Mouse (Mus musculus): ENCODE measurements around the gene Mtx3.
"Not testable (repeated sequence)": the region's sequence is repeated elsewhere in the genome, so short reads cannot be mapped to it uniquely, and the experiment has no call there.

Gene Mtx3

GRCm38 (mm10) chr13:92844586-92845221, at the start of gene Mtx3:
Gene Mtx3 (plus strand): TSS chr13:92844760.
- peak; percentile 82 for DNase-seq

- no peak for DNase-seq
Measured at GRCm38 (mm10) chr13:92798830-92799229, 45.7 kb upstream of the Mtx3 start.

GRCm38 (mm10) chr13:92799306-92799925, 45.1 kb upstream of the Mtx3 start:
- no peak for DNase-seq

GRCm38 (mm10) chr13:92806785-92807184, 37.8 kb upstream of the Mtx3 start:
- DNase-seq = no peak

GRCm38 (mm10) chr13:92807849-92808248, 36.7 kb upstream of the Mtx3 start:
- no peak for DNase-seq

GRCm38 (mm10) chr13:92810592-92810991, 34.0 kb upstream of the Mtx3 start:
- DNase-seq = not testable (repeated sequence)

GRCm38 (mm10) chr13:92816329-92816728, 28.2 kb upstream of the Mtx3 start:
- DNase-seq = no peak

GRCm38 (mm10) chr13:92817357-92817756, 27.2 kb upstream of the Mtx3 start:
- DNase-seq = no peak

GRCm38 (mm10) chr13:92828820-92829219, 15.7 kb upstream of the Mtx3 start:
- no peak for DNase-seq

GRCm38 (mm10) chr13:92833162-92833561, 11.4 kb upstream of the Mtx3 start:
- no peak for DNase-seq

- no peak for DNase-seq
Measured at GRCm38 (mm10) chr13:92846438-92846837, 1.9 kb downstream of the Mtx3 start.

GRCm38 (mm10) chr13:92847336-92847735, 2.8 kb downstream of the Mtx3 start:
- no peak for DNase-seq

- no peak for DNase-seq
Measured at GRCm38 (mm10) chr13:92848002-92848401, 3.4 kb downstream of the Mtx3 start.

- DNase-seq = no peak
Measured at GRCm38 (mm10) chr13:92855901-92856300, 11.3 kb downstream of the Mtx3 start.

GRCm38 (mm10) chr13:92858808-92859207, 14.2 kb downstream of the Mtx3 start:
- DNase-seq = no peak

- DNase-seq = no peak
Measured at GRCm38 (mm10) chr13:92859959-92860358, 15.4 kb downstream of the Mtx3 start.

- no peak for DNase-seq
Measured at GRCm38 (mm10) chr13:92865358-92865757, 20.8 kb downstream of the Mtx3 start.

GRCm38 (mm10) chr13:92866680-92867079, 22.1 kb downstream of the Mtx3 start:
- no peak for DNase-seq

GRCm38 (mm10) chr13:92879514-92879913, 35.0 kb downstream of the Mtx3 start:
- no peak for DNase-seq

- DNase-seq = no peak
Measured at GRCm38 (mm10) chr13:92879933-92880332, 35.4 kb downstream of the Mtx3 start.

GRCm38 (mm10) chr13:92880589-92880988, 36.0 kb downstream of the Mtx3 start:
- DNase-seq = no peak

GRCm38 (mm10) chr13:92882271-92882985, 37.9 kb downstream of the Mtx3 start:
- DNase-seq = no peak

- no peak for DNase-seq
Measured at GRCm38 (mm10) chr13:92882986-92883720, 38.6 kb downstream of the Mtx3 start.
